Mouse (Mus musculus) kidney, adult 2 months (tissue): ENCODE data around the gene Crocc2. TPM values are rescaled to one million over a fixed set of nuclear protein-coding genes. Genes with fewer than 3 reads are reported as not detected.

Experiments used
- DNase-seq: peaks from one replicate; pipeline ENCODE4 v3.0.0; 2021
- H3K27ac ChIP-seq: fragments of 200-500 bp; 2 replicates; pipeline ENCODE4 v1.5.1; 2012; ENCODE audit warnings: low read depth, low read length, control low read depth, inconsistent platforms; ENCODE audit not compliant: insufficient read depth
- H3K27me3 ChIP-seq: fragments of 200-500 bp; replicated peaks from 2 replicates; pipeline ENCODE4 v1.6.1; 2012; ENCODE audit warnings: mild to moderate bottlenecking, moderate library complexity, low read length, inconsistent platforms; ENCODE audit not compliant: control insufficient read depth, insufficient read depth
- H3K36me3 ChIP-seq: fragments of 200-500 bp; 2 replicates; pipeline ENCODE4 v1.6.1; 2012; ENCODE audit warnings: mild to moderate bottlenecking, moderate library complexity, low read length, inconsistent platforms; ENCODE audit not compliant: control insufficient read depth, insufficient read depth
- H3K4me1 ChIP-seq: fragments of 200-500 bp; 2 replicates; pipeline ENCODE4 v1.6.1; 2011; ENCODE audit warnings: low read length; ENCODE audit not compliant: control insufficient read depth, insufficient read depth
- H3K4me3 ChIP-seq: fragments of 200-500 bp; 2 replicates; pipeline ENCODE4 v1.5.1; 2011; ENCODE audit warnings: mild to moderate bottlenecking, low read depth, low read length, control low read depth; ENCODE audit not compliant: insufficient read depth
- CTCF ChIP-seq: fragments of 200-500 bp; conservative IDR thresholded peaks from 2 replicates; pipeline ENCODE4 v1.5.1; 2011; ENCODE audit warnings: low read depth, mild to moderate bottlenecking, control low read depth, low read length, moderate library complexity, mixed read lengths; ENCODE audit not compliant: insufficient read depth, insufficient read length
- POLR2A ChIP-seq: fragments of 200-500 bp; IDR thresholded peaks from one replicate; pipeline ENCODE4 v1.6.1; 2011; ENCODE audit warnings: low read depth, low read length, control low read depth
- WGBS: fragments of 180-500 bp; shearing (Covaris S2); methylation state at CpG from one replicate; pipeline ENCODE4 v1.1.7; 2018; 5-methylcytosine and 5-hydroxymethylcytosine counted together
- polyA plus RNA-seq: library from polyadenylated mRNA; depleted of rRNA; stranded (reverse); fragments of >200 nt; gene quantifications from 2 replicates; pipeline ENCODE4 v1.2.3, GENCODE M21; 2012

The Crocc2 gene
- polyA plus RNA-seq, 1 experiment = 0.03 TPM

DNA sequence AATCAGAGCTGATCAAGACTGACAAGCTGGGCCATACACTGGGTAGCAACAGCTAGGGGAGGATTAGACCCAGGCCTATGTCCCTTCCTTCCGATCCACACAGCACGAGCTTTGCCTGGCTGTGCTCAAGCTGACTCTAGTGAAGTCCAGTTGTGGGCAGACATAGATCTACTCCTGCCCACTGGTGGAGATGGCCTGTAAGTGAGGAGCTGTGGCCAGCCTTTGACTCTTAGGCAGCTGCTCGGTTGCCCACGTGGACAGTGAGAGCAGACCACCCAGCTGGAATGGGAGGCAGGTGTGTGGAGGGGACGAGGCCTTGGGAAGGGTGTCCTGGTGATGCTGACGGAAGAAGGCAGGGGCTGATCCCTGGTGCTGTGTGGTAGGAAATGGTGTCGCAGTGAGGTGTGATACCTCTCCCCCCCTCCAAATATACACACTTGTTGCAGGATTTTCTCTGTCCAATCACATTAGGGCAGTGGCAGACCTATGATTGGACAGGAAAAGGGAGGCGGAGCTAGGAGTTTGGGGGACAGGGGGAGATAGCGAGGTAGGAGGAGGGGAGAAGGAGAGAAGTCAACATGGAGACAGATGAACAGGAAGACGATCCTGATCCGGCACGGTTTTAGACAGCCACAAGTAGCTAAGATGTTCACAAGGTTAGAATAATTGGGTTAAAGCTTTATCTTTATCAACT lies 37.9 kb downstream of the Crocc2 start:
- WGBS = 82% methylated on average over 12 of the region's 12 CpGs
- Histone ChIP-seq H3K36me3 (no peaks in the 10 kb centered on the region), H3K4me3 (no peak overlapping the region), H3K27me3 (no peaks in the 10 kb centered on the region), H3K4me1 (no peaks in the 10 kb centered on the region; the same call in none of the 2 replicates), H3K27ac (no peak overlapping the region)
- no peak for DNase-seq
- no peak for TF ChIP-seq POLR2A
- no peak for TF ChIP-seq CTCF

DNA sequence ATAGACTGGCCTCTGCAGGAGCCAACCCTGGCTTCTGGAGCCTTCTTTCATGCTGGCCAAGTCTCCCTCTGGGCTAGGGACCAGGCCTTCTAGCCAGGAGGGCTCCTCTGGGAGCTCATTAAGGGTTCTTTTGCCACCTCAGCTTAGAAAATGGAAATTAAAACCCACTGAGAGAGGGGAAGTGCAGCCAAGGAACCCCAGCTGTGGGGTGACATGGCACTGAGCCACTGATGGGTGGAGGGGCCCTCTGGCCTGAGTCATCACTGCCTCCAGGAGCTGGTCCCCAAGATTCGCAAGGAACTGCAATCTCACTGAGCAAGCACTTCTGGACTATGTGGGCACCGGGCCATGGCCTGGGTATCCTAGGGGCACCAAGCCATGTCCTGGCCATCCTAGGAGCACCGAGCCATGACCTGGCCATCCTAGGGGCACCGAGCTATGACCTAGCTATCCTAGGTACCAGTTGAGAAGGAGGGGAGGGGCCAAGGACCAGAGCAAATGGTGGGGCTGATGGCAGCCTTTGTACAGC lies 39.1 kb downstream of the Crocc2 start:
- 55% methylated on average over 4 of the region's 4 CpGs for WGBS
- Histone ChIP-seq H3K4me1 (no peaks in the 10 kb centered on the region; the same call in none of the 2 replicates), H3K36me3 (no peaks in the 10 kb centered on the region), H3K4me3 (no peak overlapping the region), H3K27ac (no peak overlapping the region), H3K27me3 (no peaks in the 10 kb centered on the region)
- TF ChIP-seq POLR2A (no peak), CTCF (no peak)
- DNase-seq = peak; percentile 34

DNA sequence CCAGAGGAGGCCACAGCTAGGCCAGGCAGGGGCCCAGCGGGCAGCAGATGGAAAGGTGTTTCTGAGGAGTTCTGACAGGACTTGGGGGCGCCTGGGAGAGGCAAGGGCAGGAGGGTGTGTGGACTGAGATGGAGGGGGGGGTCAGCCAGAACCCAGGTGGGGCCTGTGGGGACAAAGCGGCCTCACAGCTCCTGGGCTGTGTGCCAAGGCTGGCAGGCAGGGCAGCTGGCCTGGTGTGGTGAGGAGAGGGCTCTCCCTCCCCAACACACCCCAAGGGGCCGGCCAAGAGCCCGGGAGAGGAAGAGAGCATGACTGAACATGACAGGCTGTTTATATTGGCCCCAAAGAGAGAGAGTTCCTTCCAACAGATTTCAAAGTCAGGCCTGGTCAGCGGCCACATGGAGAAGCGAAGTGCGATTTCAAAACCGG lies 41.7 kb downstream of the Crocc2 start:
- Histone ChIP-seq H3K4me3 (no peak overlapping the region), H3K36me3 (no peaks in the 10 kb centered on the region), H3K4me1 (no peaks in the 10 kb centered on the region; the same call in none of the 2 replicates), H3K27me3 (no peaks in the 10 kb centered on the region), H3K27ac (0 out of 2 replicates have a peak overlapping the region, but pooled peaks have one; percentile 22)
- DNase-seq = peak; percentile 77
- no peak for TF ChIP-seq CTCF
- 24% methylated on average over 9 of the region's 9 CpGs for WGBS

DNA sequence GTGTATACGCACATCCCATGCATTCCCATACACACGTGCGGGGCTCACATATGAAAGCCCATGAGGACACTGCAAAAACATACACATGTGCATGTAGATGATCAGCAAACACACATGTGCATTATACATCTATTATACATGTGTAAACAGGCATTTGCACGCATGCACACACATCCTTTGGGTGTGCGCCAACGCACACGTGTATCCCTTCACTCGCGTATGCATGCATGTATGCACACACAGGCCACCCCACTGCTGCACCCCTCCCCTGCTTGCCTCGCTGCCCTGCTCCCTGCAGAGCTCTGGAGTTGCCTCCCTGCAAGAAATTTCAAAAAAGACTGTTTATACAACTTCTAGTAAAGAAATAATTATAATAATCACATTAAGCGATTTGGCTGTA lies 42.5 kb downstream of the Crocc2 start:
- Histone ChIP-seq H3K4me1 (no peaks in the 10 kb centered on the region; the same call in none of the 2 replicates), H3K4me3 (no peak overlapping the region), H3K36me3 (no peaks in the 10 kb centered on the region), H3K27me3 (no peaks in the 10 kb centered on the region), H3K27ac (peak overlapping the region; percentile 3; the same call in 1 of the 2 replicates)
- TF ChIP-seq POLR2A (no peak), CTCF (no peak)
- 76% methylated on average over 11 of the region's 11 CpGs for WGBS
- DNase-seq = no peak

DNA sequence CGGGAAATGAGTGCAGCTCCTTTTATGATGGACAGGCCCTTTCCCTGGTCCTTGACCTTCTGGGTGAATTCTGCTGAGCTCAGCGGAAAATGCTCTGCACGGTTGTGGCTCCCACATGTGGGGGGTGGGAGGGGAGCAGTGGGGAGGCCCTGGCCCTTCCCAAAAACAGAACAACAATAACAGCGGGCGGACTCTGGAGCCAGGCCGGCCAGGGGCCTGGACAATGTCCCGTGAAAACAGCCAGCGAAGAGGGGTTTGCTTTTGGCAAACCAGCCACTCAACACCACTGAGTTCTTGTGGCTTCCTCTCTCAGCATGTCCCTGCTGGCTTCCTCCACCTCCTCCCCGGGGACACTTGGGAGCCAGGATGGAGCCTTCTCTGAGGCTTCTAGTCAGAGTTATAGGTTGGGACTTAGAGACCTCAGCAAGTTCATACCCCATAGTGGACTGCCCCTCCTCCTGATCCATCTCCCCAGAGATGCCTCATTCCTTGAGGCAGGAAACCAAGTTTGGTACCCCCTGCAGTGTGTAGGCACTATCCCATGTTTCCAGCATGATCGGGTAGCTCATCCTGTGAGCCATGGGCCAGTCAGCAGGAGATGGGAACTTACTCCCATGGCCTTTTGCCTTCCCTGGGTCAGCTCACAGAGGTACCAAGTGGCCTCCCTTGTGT lies 43.2 kb downstream of the Crocc2 start:
- Histone ChIP-seq H3K4me3 (no peak overlapping the region), H3K27ac (peak overlapping the region; percentile 18; the same call in 1 of the 2 replicates), H3K4me1 (peaks cover 2% of the 10 kb centered on the region), H3K36me3 (no peaks in the 10 kb centered on the region), H3K27me3 (no peaks in the 10 kb centered on the region)
- DNase-seq = peak; percentile 74
- no peak for TF ChIP-seq POLR2A
- no peak for TF ChIP-seq CTCF
- whole genome bisulfite sequencing = 37% methylated on average over 10 of the region's 10 CpGs

DNA sequence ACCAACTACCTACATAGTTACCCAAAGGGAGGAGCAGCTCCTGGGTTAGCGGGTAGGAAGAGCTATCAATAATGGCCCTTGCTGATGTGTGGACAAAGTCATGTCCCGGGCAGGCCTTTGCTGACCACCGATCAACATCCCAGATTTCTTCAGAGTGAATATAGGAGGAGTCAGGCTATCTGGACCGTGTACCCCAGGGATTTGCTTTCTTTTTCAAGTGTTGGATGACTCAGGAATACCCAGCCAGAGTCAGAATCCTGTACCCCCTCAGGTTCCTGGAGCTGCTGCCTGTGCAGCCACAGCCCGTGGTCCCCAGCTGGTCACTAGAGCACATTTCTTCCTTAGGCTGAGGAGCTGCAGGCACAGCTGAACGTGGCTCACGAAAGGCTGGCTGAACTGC lies 43.9 kb downstream of the Crocc2 start:
- no peak overlapping the region for H3K27ac ChIP-seq
- 80% methylated on average over 7 of the region's 7 CpGs for WGBS
- no peaks in the 10 kb centered on the region for H3K27me3 ChIP-seq
- H3K4me3 ChIP-seq = no peak overlapping the region
- peaks cover 4% of the 10 kb centered on the region for H3K4me1 ChIP-seq
- no peak for DNase-seq
- TF ChIP-seq CTCF = no peak
- TF ChIP-seq POLR2A = no peak
- no peaks in the 10 kb centered on the region for H3K36me3 ChIP-seq

DNA sequence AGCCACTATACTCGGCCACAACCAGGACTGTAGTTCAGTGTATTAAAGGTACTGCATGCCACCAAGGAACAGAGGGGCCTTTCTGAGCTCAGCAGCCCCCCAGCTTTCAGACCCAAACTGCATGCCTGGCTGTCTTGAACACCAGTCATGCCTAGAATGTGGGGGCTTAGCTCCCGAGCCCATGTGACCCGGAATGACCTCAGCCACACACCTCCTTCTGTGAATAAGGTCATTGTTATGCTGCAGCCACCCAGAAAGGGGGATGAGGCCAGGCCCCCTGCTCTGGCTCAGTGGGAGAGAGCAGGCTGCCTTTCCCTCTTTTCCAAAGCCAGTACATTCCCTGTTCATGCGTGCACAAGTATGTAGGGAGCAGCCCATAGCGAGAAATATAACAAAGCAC lies 46.1 kb downstream of the Crocc2 start:
- DNase-seq = no peak
- Histone ChIP-seq H3K36me3 (no peaks in the 10 kb centered on the region), H3K27ac (no peak overlapping the region), H3K4me1 (peaks cover 4% of the 10 kb centered on the region), H3K27me3 (no peaks in the 10 kb centered on the region), H3K4me3 (no peak overlapping the region)
- WGBS = 60% methylated on average over 5 of the region's 5 CpGs
- TF ChIP-seq CTCF (no peak), POLR2A (no peak)
